Mouse (Mus musculus) heart, embryonic 11.5 days (tissue): ENCODE measurements around the gene Cby3. TPM values are rescaled to one million over a fixed set of nuclear protein-coding genes. Genes with fewer than 3 reads are reported as not detected.

Source experiments
- ATAC-seq: fragments of 200-750 bp; cut with Nextera tagmentation; replicated peaks from 2 replicates; pipeline ENCODE4 v1.8.0; 2017; ENCODE audit warnings: moderate library complexity; ENCODE audit not compliant: insufficient number of reproducible peaks, low FRiP score, low TSS enrichment
- H3K27ac ChIP-seq: fragments of 300-500 bp; sonication (generic); 2 replicates; pipeline ENCODE4 v1.5.1; 2014; ENCODE audit warnings: mild to moderate bottlenecking, low read depth, low read length
- H3K27me3 ChIP-seq: fragments of 300-500 bp; sonication (generic); 2 replicates; pipeline ENCODE4 v1.6.1; 2014; ENCODE audit warnings: mild to moderate bottlenecking, low read length, mixed read lengths; ENCODE audit not compliant: control insufficient read depth, insufficient read depth
- H3K36me3 ChIP-seq: fragments of 300-500 bp; sonication (generic); 2 replicates; pipeline ENCODE4 v1.6.1; 2014; ENCODE audit warnings: mild to moderate bottlenecking, low read length, moderate library complexity, mixed read lengths; ENCODE audit not compliant: control insufficient read depth, insufficient read depth
- H3K4me1 ChIP-seq: fragments of 300-500 bp; sonication (generic); 2 replicates; pipeline ENCODE4 v1.6.1; 2014; ENCODE audit warnings: low read length; ENCODE audit not compliant: control insufficient read depth, insufficient read depth
- H3K4me2 ChIP-seq: fragments of 300-500 bp; sonication (generic); 2 replicates; pipeline ENCODE4 v1.6.1; 2014; ENCODE audit warnings: mild to moderate bottlenecking, moderate library complexity
- H3K4me3 ChIP-seq: fragments of 300-500 bp; sonication (generic); 2 replicates; pipeline ENCODE4 v1.5.1; 2014; ENCODE audit warnings: low read depth, low read length
- H3K9ac ChIP-seq: fragments of 300-500 bp; sonication (generic); 2 replicates; pipeline ENCODE4 v1.6.1; 2014; ENCODE audit warnings: mild to moderate bottlenecking, low read depth, low read length, moderate library complexity
- H3K9me3 ChIP-seq: fragments of 300-500 bp; sonication (generic); replicated peaks from 2 replicates; pipeline ENCODE4 v1.6.1; 2016; ENCODE audit warnings: low read length; ENCODE audit not compliant: control insufficient read depth
- WGBS: fragments of 180-500 bp; shearing (Covaris S2); extraction: QIAGEN DNeasy Blood & Tissue Kit; methylation state at CpG from one replicate; pipeline ENCODE4 v1.1.7; 2014; ENCODE audit not compliant: insufficient replicate concordance; 5-methylcytosine and 5-hydroxymethylcytosine counted together
- microRNA counts: library from miRNA; unstranded; fragments of <30 nt; microRNA quantifications from one replicate; lab custom pipeline; 2015
- microRNA-seq: library from miRNA; unstranded; fragments of <30 nt; microRNA quantifications from one replicate; pipeline ENCODE4, GENCODE M21; 2016; ENCODE audit warnings: borderline number of aligned reads
- polyA plus RNA-seq: library from polyadenylated mRNA; unstranded; fragments of >200 nt; fragmentation: Nextera tagmentation; extraction: Ambion mirVana; gene quantifications from 2 replicates; pipeline ENCODE4 v1.2.1, GENCODE M21; 2014

Cby3 gene
- polyA plus RNA-seq, 1 experiment from 2014 or later = not detected

DNA sequence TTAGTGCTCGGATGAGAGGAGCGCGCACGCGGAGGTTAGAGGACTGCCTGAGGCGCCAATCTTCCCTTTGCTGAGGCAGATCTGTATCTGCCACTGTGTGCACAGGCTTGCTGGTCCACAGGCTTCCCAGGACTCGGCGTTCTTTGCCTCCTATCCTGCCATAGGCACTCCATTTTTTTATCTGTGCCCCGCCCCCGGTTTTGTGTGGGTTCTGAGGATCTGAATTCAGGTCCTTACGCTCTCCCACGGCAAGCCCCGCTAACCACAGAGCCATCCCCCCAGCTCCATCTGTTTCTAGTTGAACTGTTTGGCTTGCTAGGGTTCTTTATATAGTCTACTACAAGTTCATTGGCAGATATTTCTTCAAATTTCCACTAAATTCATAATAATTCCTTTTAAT lies 44.5 kb downstream of the Cby3 start:
- Histone ChIP-seq H3K4me2 (no peak overlapping the region), H3K4me3 (no peak overlapping the region), H3K9ac (no peak overlapping the region), H3K4me1 (0 out of 2 replicates have a peak, but pooled peaks cover 4% of the 10 kb centered on the region), H3K36me3 (peaks cover 12% of the 10 kb centered on the region), H3K27me3 (no peaks in the 10 kb centered on the region), H3K27ac (no peak overlapping the region), H3K9me3 (no peaks in the 10 kb centered on the region)
- 80% methylated on average over 13 of the region's 13 CpGs for WGBS
- no peak for ATAC-seq

DNA sequence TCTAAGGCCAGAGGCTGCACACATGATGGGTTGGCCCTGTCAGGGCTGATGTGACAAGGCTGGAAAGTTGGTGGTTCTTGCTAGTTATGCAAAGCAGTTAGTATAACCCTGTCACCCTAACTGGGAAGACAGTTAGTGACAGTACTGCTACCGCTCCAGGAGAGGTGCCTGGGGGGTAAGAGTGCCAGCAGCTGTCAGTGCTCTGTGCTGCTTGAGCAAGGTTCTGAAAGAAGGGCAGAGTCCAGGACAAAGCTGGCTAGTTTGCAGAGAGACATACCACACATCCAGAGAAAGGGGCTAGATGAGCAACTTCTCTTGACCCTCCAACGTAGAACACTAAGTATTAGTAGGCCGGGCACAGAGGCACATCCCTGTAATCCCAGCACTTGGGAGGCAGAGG lies 48.2 kb downstream of the Cby3 start:
- Histone ChIP-seq H3K36me3 (peaks cover 8% of the 10 kb centered on the region; the same call in 1 of the 2 replicates), H3K4me3 (no peak overlapping the region), H3K4me1 (0 out of 2 replicates have a peak, but pooled peaks cover 4% of the 10 kb centered on the region), H3K9ac (no peak overlapping the region), H3K27me3 (no peaks in the 10 kb centered on the region), H3K9me3 (no peaks in the 10 kb centered on the region), H3K27ac (no peak overlapping the region), H3K4me2 (no peak overlapping the region)
- ATAC-seq = no peak
- 96% methylated on average over 3 of the region's 3 CpGs for WGBS

DNA sequence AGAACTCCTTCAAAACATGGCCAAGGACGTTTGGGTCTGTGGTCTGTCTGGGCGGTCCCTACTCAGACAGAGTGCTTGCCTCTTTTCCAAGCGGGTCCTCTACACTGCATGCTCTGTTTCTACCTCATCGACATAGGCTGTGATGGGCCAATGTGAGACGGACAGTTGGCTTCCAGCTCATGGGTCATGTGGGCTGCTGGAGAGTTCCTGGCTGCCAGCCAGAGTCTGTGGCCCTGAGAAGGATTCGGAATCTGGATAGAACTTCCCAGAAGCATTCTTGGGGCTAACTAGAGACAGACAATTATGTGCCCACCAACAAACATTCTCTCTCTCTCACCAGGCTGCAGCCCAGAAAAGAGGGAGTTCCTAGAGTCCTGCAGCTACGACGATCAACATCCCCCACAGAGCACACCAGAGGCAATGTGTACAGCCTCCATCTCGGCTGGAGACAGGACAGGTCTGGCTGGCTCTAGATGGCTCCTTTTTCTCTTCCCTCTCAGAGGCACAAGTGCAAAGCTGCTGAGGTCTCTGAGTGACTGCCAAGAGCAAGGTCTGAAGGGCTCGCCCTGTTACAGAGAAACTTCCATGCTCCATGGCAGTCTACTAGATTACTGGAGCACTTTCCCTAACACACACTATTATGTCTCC lies 49.2 kb downstream of the Cby3 start:
- Histone ChIP-seq H3K9ac (no peak overlapping the region), H3K4me1 (0 out of 2 replicates have a peak, but pooled peaks cover 4% of the 10 kb centered on the region), H3K4me2 (no peak overlapping the region), H3K27ac (0 out of 2 replicates have a peak overlapping the region, but pooled peaks have one; percentile 57), H3K9me3 (no peaks in the 10 kb centered on the region), H3K36me3 (peaks cover 8% of the 10 kb centered on the region; the same call in 1 of the 2 replicates), H3K27me3 (no peaks in the 10 kb centered on the region), H3K4me3 (no peak overlapping the region)
- 58% methylated on average over 10 of the region's 10 CpGs for WGBS
- peak; percentile 72; the same call in 1 of the 2 replicates for ATAC-seq

DNA sequence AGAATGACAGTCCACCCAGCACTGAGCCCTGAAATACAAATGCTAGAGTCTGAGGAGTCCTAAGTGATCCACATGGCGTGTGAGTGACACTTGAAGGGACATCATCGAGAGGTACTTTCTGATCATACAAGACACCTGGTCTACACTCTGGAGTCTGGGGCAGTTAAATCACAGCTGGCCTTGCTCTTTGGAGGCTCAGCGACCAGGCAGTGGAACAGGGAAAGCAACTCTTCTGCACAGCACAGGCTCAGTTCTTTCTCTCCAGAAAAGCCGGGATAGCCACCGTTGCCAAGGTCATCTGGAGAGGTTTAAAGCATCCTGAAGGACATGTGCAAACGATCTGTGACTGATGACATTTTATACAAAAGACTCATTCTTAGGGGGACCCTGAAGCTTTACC lies 53.0 kb downstream of the Cby3 start:
- WGBS = 65% methylated on average over 6 of the region's 6 CpGs
- Histone ChIP-seq H3K4me2 (no peak overlapping the region), H3K9ac (no peak overlapping the region), H3K4me3 (no peak overlapping the region), H3K9me3 (no peaks in the 10 kb centered on the region), H3K27ac (no peak overlapping the region), H3K36me3 (0 out of 2 replicates have a peak, but pooled peaks cover 4% of the 10 kb centered on the region), H3K4me1 (0 out of 2 replicates have a peak, but pooled peaks cover 4% of the 10 kb centered on the region), H3K27me3 (no peaks in the 10 kb centered on the region)
- ATAC-seq = no peak

MicroRNAs encoded within 50 kb of the gene (microRNA counts, 519-probe panel; counts per million panel counts)
- microRNA mmu-miR-804 (lab: Ali Mortazavi, UCI) = 4,102 counts per million, percentile 29 among the panel's probes with 10 or more counts

Small RNAs within 50 kb of the gene (microRNA-seq; reads per million reads assigned to microRNA genes)
- not detected for gene Mir804

Other genes starting within 250 kb of the Cby3 start
- 20.7 and 27.3 TPM in 2 replicates for gene Tbc1d9b, start 223.1 kb upstream of the Cby3 start, polyA plus RNA-seq
- gene Mrnip, start 180.0 kb upstream of the Cby3 start, polyA plus RNA-seq = 15.3 and 17.6 TPM in 2 replicates
- gene Sqstm1, start 143.6 kb upstream of the Cby3 start, polyA plus RNA-seq = 159 and 197 TPM in 2 replicates
- 14.2 and 14.4 TPM in 2 replicates for gene Mgat4b, start 143.6 kb upstream of the Cby3 start, polyA plus RNA-seq
- gene Ltc4s, start 115.8 kb upstream of the Cby3 start, polyA plus RNA-seq = 0.74 TPM in 1 of 2 replicates, not detected in the other
- gene Maml1, start 62.2 kb upstream of the Cby3 start, polyA plus RNA-seq = 5.5 and 5.9 TPM in 2 replicates
- 221 and 236 TPM in 2 replicates for gene Canx, start 28.8 kb upstream of the Cby3 start, polyA plus RNA-seq
- gene Hnrnph1, start 22.5 kb downstream of the Cby3 start, polyA plus RNA-seq = 320 and 342 TPM in 2 replicates
- 19.5 and 20.0 TPM in 2 replicates for gene Rufy1, start 76.7 kb downstream of the Cby3 start, polyA plus RNA-seq
- gene Adamts2, start 247.6 kb downstream of the Cby3 start, polyA plus RNA-seq = 2.5 and 2.9 TPM in 2 replicates